Mouse (Mus musculus) G1E (cell line): Measurements from ENCODE around the gene Mdc1. TPM values are rescaled to one million over a fixed set of nuclear protein-coding genes. Genes with fewer than 3 reads are reported as not detected.
A peak's percentile ranks its signal among the peaks of the same experiment; 100 is the strongest.

ENCODE experiments used
- ATAC-seq: 2 replicates; pipeline ENCODE4 v1.8.0; 2016; ENCODE audit warnings: mild to moderate bottlenecking; ENCODE audit not compliant: insufficient number of reproducible peaks, poor library complexity, low FRiP score, severe bottlenecking; ENCODE audit errors: extremely low read depth
- DNase-seq: peaks from one replicate; pipeline ENCODE4 v3.0.0; 2012; ENCODE audit warnings: low spot score
- H3K27me3 ChIP-seq: 2 replicates; pipeline ENCODE4 v1.6.1; 2012; ENCODE audit warnings: mild to moderate bottlenecking, low read length, inconsistent platforms; ENCODE audit not compliant: insufficient read depth
- H3K36me3 ChIP-seq: replicated peaks from 2 replicates; pipeline ENCODE3; 2012; ENCODE audit warnings: mild to moderate bottlenecking, inconsistent platforms
- H3K4me1 ChIP-seq: 2 replicates; pipeline ENCODE4 v1.6.1; 2012; ENCODE audit warnings: low read depth, low read length, inconsistent platforms, mixed read lengths; ENCODE audit not compliant: insufficient read depth
- H3K4me3 ChIP-seq: 2 replicates; pipeline ENCODE4 v1.5.1; 2012; ENCODE audit warnings: low read depth, mild to moderate bottlenecking, inconsistent platforms, low read length, moderate library complexity, mixed read lengths
- H3K9me3 ChIP-seq: replicated peaks from 2 replicates; pipeline ENCODE4 v1.6.1; 2012; ENCODE audit warnings: inconsistent platforms
- CTCF ChIP-seq: IDR thresholded peaks from 2 replicates; pipeline ENCODE4 v1.5.1; 2012; ENCODE audit warnings: low read depth, low read length, inconsistent platforms, mixed read lengths
- GATA1 ChIP-seq: IDR thresholded peaks from 2 replicates; pipeline ENCODE4 v1.6.1; 2012; ENCODE audit warnings: borderline replicate concordance, low read length, inconsistent platforms, mixed read lengths
- GATA2 ChIP-seq: IDR thresholded peaks from 2 replicates; pipeline ENCODE4 v1.6.1; 2012; ENCODE audit warnings: low read depth, low read length, inconsistent platforms, borderline replicate concordance
- POLR2AphosphoS5 ChIP-seq: IDR thresholded peaks from 2 replicates; pipeline ENCODE4 v1.6.1; 2012; ENCODE audit warnings: low read depth, low read length, inconsistent platforms; ENCODE audit not compliant: insufficient replicate concordance
- TAL1 ChIP-seq: conservative IDR thresholded peaks from 2 replicates; pipeline ENCODE4 v1.6.1; 2012; ENCODE audit warnings: low read depth, low read length, inconsistent platforms, mixed read lengths
- polyA plus RNA-seq: library from polyadenylated mRNA; stranded (reverse); fragments of >175 nt; gene quantifications from 2 replicates; pipeline ENCODE4 v1.2.3, GENCODE M21; 2012
- total RNA-seq, 2 experiments: library from RNA; stranded (forward) in 1 of 2; stranded (reverse) in 1 of 2; fragments of 200-1000 nt in 1 of 2; fragments of >200 nt in 1 of 2; fragmentation: Nextera tagmentation in 1 of 2; gene quantifications; 2 replicates each; pipeline ENCODE4 v1.2.3; 2014 to 2017

Gene Mdc1
- total and polyA plus RNA-seq, 3 experiments = 15.8 to 197 (median 29.7) TPM

- peak overlapping the region; percentile 68; the same call in 1 of the 2 replicates for H3K4me3 ChIP-seq
- peaks cover 66% of the 10 kb centered on the region for H3K36me3 ChIP-seq
- H3K9me3 ChIP-seq = peaks cover 8% of the 10 kb centered on the region
- H3K4me1 ChIP-seq = peaks cover 72% of the 10 kb centered on the region
- peak; percentile 50; the same call in 1 of the 2 replicates for ATAC-seq
- no peak for DNase-seq
- no peaks in the 10 kb centered on the region for H3K27me3 ChIP-seq
- TF ChIP-seq TAL1 = peak; percentile 75
- no peak for TF ChIP-seq GATA2
Observed at GRCm38 (mm10) chr17:35825109-35825850, 16.0 kb upstream of the Mdc1 start.

GRCm38 (mm10) chr17:35829737-35830136 is 11.6 kb upstream of the Mdc1 start:
- DNase-seq (peak; percentile 52), ATAC-seq (peak; percentile 37; the same call in 1 of the 2 replicates)
- H3K27me3 ChIP-seq = no peaks in the 10 kb centered on the region
- H3K4me1 ChIP-seq = peaks cover 75% of the 10 kb centered on the region
- TF ChIP-seq CTCF = peak; percentile 47; the same call in 1 of the 2 replicates
- no peak for TF ChIP-seq GATA1
- H3K9me3 ChIP-seq = peaks cover 3% of the 10 kb centered on the region
- peaks cover 99% of the 10 kb centered on the region for H3K36me3 ChIP-seq
- H3K4me3 ChIP-seq = peak overlapping the region; percentile 52; the same call in 1 of the 2 replicates

- DNase-seq (no peak), ATAC-seq (no peak)
- Histone ChIP-seq H3K4me3 (no peak overlapping the region), H3K4me1 (peaks cover 63% of the 10 kb centered on the region), H3K9me3 (no peaks in the 10 kb centered on the region), H3K36me3 (peaks cover 92% of the 10 kb centered on the region), H3K27me3 (no peaks in the 10 kb centered on the region)
- TF ChIP-seq GATA1 = no peak
- no peak for TF ChIP-seq TAL1
- no peak; the same call in none of the 2 replicates for TF ChIP-seq POLR2AphosphoS5
- no peak for TF ChIP-seq GATA2
- TF ChIP-seq CTCF = no peak
Observed at GRCm38 (mm10) chr17:35832400-35833238, 8.7 kb upstream of the Mdc1 start.

GRCm38 (mm10) chr17:35833239-35833751 is 8.0 kb upstream of the Mdc1 start:
- Histone ChIP-seq H3K27me3 (no peaks in the 10 kb centered on the region), H3K4me3 (no peak overlapping the region), H3K36me3 (peaks cover 85% of the 10 kb centered on the region), H3K9me3 (no peaks in the 10 kb centered on the region), H3K4me1 (peaks cover 63% of the 10 kb centered on the region)
- ATAC-seq (no peak), DNase-seq (no peak)
- TF ChIP-seq POLR2AphosphoS5 = 0 out of 2 replicates have a peak, but pooled peaks have one; percentile 76
- no peak for TF ChIP-seq CTCF
- no peak for TF ChIP-seq GATA1
- TF ChIP-seq GATA2 = no peak
- TF ChIP-seq TAL1 = no peak

GRCm38 (mm10) chr17:35833894-35834293 is 7.4 kb upstream of the Mdc1 start:
- peaks cover 62% of the 10 kb centered on the region for H3K4me1 ChIP-seq
- H3K36me3 ChIP-seq = peaks cover 81% of the 10 kb centered on the region
- no peak for ATAC-seq
- no peaks in the 10 kb centered on the region for H3K27me3 ChIP-seq
- no peak for TF ChIP-seq GATA2
- no peak for TF ChIP-seq CTCF
- no peak; the same call in 1 of the 2 replicates for TF ChIP-seq POLR2AphosphoS5
- no peak for TF ChIP-seq TAL1
- TF ChIP-seq GATA1 = no peak
- no peak overlapping the region; the same call in 1 of the 2 replicates for H3K4me3 ChIP-seq
- no peak for DNase-seq
- no peaks in the 10 kb centered on the region for H3K9me3 ChIP-seq

- Histone ChIP-seq H3K4me1 (peaks cover 62% of the 10 kb centered on the region), H3K4me3 (peak overlapping the region; percentile 73), H3K36me3 (peaks cover 71% of the 10 kb centered on the region), H3K27me3 (no peaks in the 10 kb centered on the region), H3K9me3 (no peaks in the 10 kb centered on the region)
- DNase-seq (no peak), ATAC-seq (no peak)
- TF ChIP-seq CTCF (0 out of 2 replicates have a peak, but pooled peaks have one; percentile 24), GATA1 (no peak), POLR2AphosphoS5 (0 out of 2 replicates have a peak, but pooled peaks have one; percentile 72)
Observed at GRCm38 (mm10) chr17:35834696-35835422, 6.5 kb upstream of the Mdc1 start.
